16 mouse cellular contexts compared by ENCODE assay signal in genomic region chr5:113932310-113932709, GRCm38 (mm10).
"Had no signal": no experiment of that assay in that cellular context is flagged by ENCODE, and none has a peak within 500 bp of the region (broad histone marks: within the 10 kb centered on the region; RNA-seq: fewer than 3 reads in every experiment).

No protein-coding gene starts in this region.

- H3K4me2 ChIP-seq: neural tube, embryonic 13.5 days; neural tube, embryonic 15.5 days; stomach, embryonic 15.5 days had no signal

- H3K27ac ChIP-seq: neural tube, embryonic 13.5 days; neural tube, embryonic 15.5 days; stomach, embryonic 15.5 days; stomach, postnatal 0 days had no signal

- H3K9me3 ChIP-seq: neural tube, embryonic 15.5 days; stomach, embryonic 15.5 days had no signal

- H3K9ac ChIP-seq: neural tube, embryonic 13.5 days; neural tube, embryonic 15.5 days; stomach, embryonic 15.5 days had no signal

- H3K27me3 ChIP-seq: neural tube, embryonic 13.5 days; neural tube, embryonic 15.5 days; stomach, embryonic 15.5 days had no signal

- DNase-seq: retina, postnatal 1 day; right cerebral cortex, adult 18-20 months; right cerebral cortex, postnatal 14 days; right cerebral cortex, postnatal 25 days; right cerebral cortex, postnatal 4 days; spleen, adult 18-20 months; thymus, adult 18-20 months; thymus, adult 2 months; thymus, postnatal 14 days; thymus, postnatal 25 days; thymus, postnatal 36 days; thymus, postnatal 4 days had no signal

- H3K4me3 ChIP-seq: neural tube, embryonic 13.5 days; neural tube, embryonic 15.5 days; stomach, embryonic 15.5 days had no signal

- H3K36me3 ChIP-seq: neural tube, embryonic 15.5 days; stomach, embryonic 15.5 days had no signal
